Mouse (Mus musculus) small intestine, adult 2 months (tissue): Measurements from ENCODE around the gene Itprid2. TPM values are rescaled to one million over a fixed set of nuclear protein-coding genes. Genes with fewer than 3 reads are reported as not detected.

Experiments
- H3K27ac ChIP-seq: fragments of 200-500 bp; 2 replicates; pipeline ENCODE4 v1.5.1; 2012; ENCODE audit warnings: low read depth, low read length, control low read depth, inconsistent platforms; ENCODE audit not compliant: insufficient read depth
- H3K27me3 ChIP-seq: fragments of 200-500 bp; 2 replicates; pipeline ENCODE4 v1.6.1; 2012; ENCODE audit warnings: mild to moderate bottlenecking, moderate library complexity, low read length, inconsistent platforms; ENCODE audit not compliant: control insufficient read depth, insufficient read depth
- H3K36me3 ChIP-seq: fragments of 200-500 bp; 2 replicates; pipeline ENCODE4 v1.6.1; 2012; ENCODE audit warnings: mild to moderate bottlenecking, low read length, control low read depth, inconsistent platforms; ENCODE audit not compliant: control insufficient read depth, insufficient read depth
- H3K4me1 ChIP-seq: fragments of 200-500 bp; 2 replicates; pipeline ENCODE4 v1.6.1; 2012; ENCODE audit warnings: low read length, inconsistent platforms, mixed read lengths; ENCODE audit not compliant: control insufficient read depth, insufficient read depth, insufficient read length
- H3K4me3 ChIP-seq: fragments of 200-500 bp; 2 replicates; pipeline ENCODE4 v1.5.1; 2012; ENCODE audit warnings: low read depth, mild to moderate bottlenecking, control low read depth, inconsistent platforms, low read length, moderate library complexity
- CTCF ChIP-seq: fragments of 200-500 bp; IDR thresholded peaks from 2 replicates; pipeline ENCODE4 v1.5.1; 2012; ENCODE audit warnings: low read depth, mild to moderate bottlenecking, control low read depth, inconsistent platforms, low read length, moderate library complexity, mixed read lengths; ENCODE audit not compliant: insufficient replicate concordance, insufficient read length; ENCODE audit errors: extremely low read depth
- POLR2A ChIP-seq: fragments of 200-500 bp; IDR thresholded peaks from 2 replicates; pipeline ENCODE4 v1.6.1; 2012; ENCODE audit warnings: low read depth, mild to moderate bottlenecking, control low read depth, inconsistent platforms, low read length, moderate library complexity
- WGBS: fragments of 180-500 bp; shearing (Covaris S2); methylation state at CpG from one replicate; pipeline ENCODE4 v1.1.7; 2018; 5-methylcytosine and 5-hydroxymethylcytosine counted together
- polyA plus RNA-seq: library from polyadenylated mRNA; depleted of rRNA; stranded (reverse); fragments of >200 nt; gene quantifications from 2 replicates; pipeline ENCODE4 v1.2.3, GENCODE M21; 2012

The Itprid2 gene
- polyA plus RNA-seq, 1 experiment = 29.2 TPM

GRCm38 (mm10) chr2:79661486-79662104 lies 26.4 kb downstream of the Itprid2 start:
- no peak for TF ChIP-seq POLR2A
- no peak for TF ChIP-seq CTCF
- H3K27ac ChIP-seq = no peak overlapping the region
- peaks cover 76% of the 10 kb centered on the region for H3K36me3 ChIP-seq
- WGBS = 79% methylated on average over 7 of the region's 7 CpGs
- no peak overlapping the region for H3K4me3 ChIP-seq
- no peaks in the 10 kb centered on the region for H3K4me1 ChIP-seq
- no peaks in the 10 kb centered on the region for H3K27me3 ChIP-seq

- Histone ChIP-seq H3K27ac (no peak overlapping the region), H3K27me3 (no peaks in the 10 kb centered on the region), H3K4me3 (no peak overlapping the region), H3K4me1 (peaks cover 2% of the 10 kb centered on the region; the same call in 1 of the 2 replicates), H3K36me3 (peaks cover 58% of the 10 kb centered on the region)
- TF ChIP-seq CTCF = no peak
- no peak for TF ChIP-seq POLR2A
- 82% methylated on average over 3 of the region's 3 CpGs for WGBS
Measured at GRCm38 (mm10) chr2:79664532-79665286, 29.6 kb downstream of the Itprid2 start.

GRCm38 (mm10) chr2:79665492-79665891 lies 30.3 kb downstream of the Itprid2 start:
- peaks cover 57% of the 10 kb centered on the region for H3K36me3 ChIP-seq

GRCm38 (mm10) chr2:79675266-79675665 lies 40.1 kb downstream of the Itprid2 start:
- 89% methylated on average over 3 of the region's 3 CpGs for WGBS
- TF ChIP-seq POLR2A = no peak
- TF ChIP-seq CTCF = no peak
- Histone ChIP-seq H3K36me3 (peaks cover 34% of the 10 kb centered on the region), H3K4me1 (no peaks in the 10 kb centered on the region), H3K27me3 (no peaks in the 10 kb centered on the region), H3K27ac (no peak overlapping the region), H3K4me3 (no peak overlapping the region)

More at GRCm38 (mm10) chr2:79665492-79665891, 30.3 kb downstream of the Itprid2 start:
- TF ChIP-seq POLR2A (no peak), CTCF (no peak)
- Histone ChIP-seq H3K27me3 (no peaks in the 10 kb centered on the region), H3K4me1 (peaks cover 2% of the 10 kb centered on the region; the same call in 1 of the 2 replicates), H3K27ac (no peak overlapping the region), H3K4me3 (no peak overlapping the region)
- WGBS = 71% methylated on average over 3 of the region's 3 CpGs

- H3K36me3 ChIP-seq = peaks cover 25% of the 10 kb centered on the region
- H3K27ac ChIP-seq = no peak overlapping the region
- no peaks in the 10 kb centered on the region for H3K27me3 ChIP-seq
- 70% methylated on average over 1 of the region's 1 CpGs for WGBS
- TF ChIP-seq CTCF (no peak), POLR2A (no peak)
- H3K4me3 ChIP-seq = no peak overlapping the region
- no peaks in the 10 kb centered on the region for H3K4me1 ChIP-seq
Measured at GRCm38 (mm10) chr2:79677663-79678257, 42.6 kb downstream of the Itprid2 start.

GRCm38 (mm10) chr2:79681672-79682071 lies 46.5 kb downstream of the Itprid2 start:
- TF ChIP-seq CTCF (no peak), POLR2A (no peak)
- Histone ChIP-seq H3K27ac (no peak overlapping the region), H3K36me3 (peaks cover 7% of the 10 kb centered on the region), H3K27me3 (no peaks in the 10 kb centered on the region), H3K4me1 (no peaks in the 10 kb centered on the region), H3K4me3 (no peak overlapping the region)
- 73% methylated on average over 4 of the region's 4 CpGs for WGBS

- Histone ChIP-seq H3K4me1 (no peaks in the 10 kb centered on the region), H3K27me3 (no peaks in the 10 kb centered on the region), H3K27ac (no peak overlapping the region), H3K4me3 (no peak overlapping the region), H3K36me3 (peaks cover 7% of the 10 kb centered on the region)
- TF ChIP-seq POLR2A (no peak), CTCF (no peak)
- WGBS = 95% methylated on average over 4 of the region's 4 CpGs
Measured at GRCm38 (mm10) chr2:79683258-79683657, 48.1 kb downstream of the Itprid2 start.
